8 mouse cellular contexts compared by ENCODE assay signal in the genomic region with DNA sequence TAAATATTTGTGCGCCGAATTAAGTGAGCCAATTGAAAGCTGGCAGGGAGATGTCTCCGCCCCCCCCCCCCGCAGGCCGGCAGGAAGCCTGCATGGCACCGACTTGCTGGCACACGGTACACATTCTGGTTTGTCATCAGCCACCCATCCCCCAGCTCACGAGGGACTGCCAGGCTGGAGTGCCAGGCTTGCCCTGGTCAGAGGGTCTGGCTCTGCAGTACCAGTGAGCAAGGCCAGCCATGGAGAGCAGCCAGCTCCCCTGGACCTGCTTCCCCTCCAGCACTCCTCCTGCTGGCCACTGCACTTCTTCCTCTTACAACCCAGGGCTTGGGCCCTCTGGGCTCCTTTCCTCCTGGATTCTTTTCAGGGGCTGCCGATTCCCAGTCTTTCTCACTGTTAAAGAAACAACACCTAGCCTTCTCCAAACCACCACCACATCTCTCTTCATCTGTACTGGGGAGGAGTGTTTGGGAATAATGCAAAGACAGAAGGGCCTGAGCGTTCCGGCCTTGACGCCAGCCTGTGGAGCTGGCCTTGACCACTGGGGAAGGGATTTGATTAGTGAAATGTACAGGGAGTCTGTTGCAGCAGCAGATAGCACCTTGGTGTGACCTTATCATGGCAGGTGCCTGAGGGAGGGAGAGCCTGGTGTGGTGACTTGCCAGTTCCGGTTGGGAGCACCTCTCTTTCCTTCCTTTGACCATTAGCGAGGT. TPM values are rescaled to one million over a fixed set of nuclear protein-coding genes. Genes with fewer than 3 reads are reported as not detected.
DNase-seq lines count a peak whose midpoint lies in the region; ATAC-seq and TF ChIP-seq lines count a peak whose summit lies in the region.

No protein-coding gene starts in this region.

- H3K9me3 ChIP-seq in ES-E14 (ENCODE audit: control insufficient read depth, insufficient read depth, low read depth, low read length) = no peaks in the 10 kb centered on the region

- in situ Hi-C loops in ES-E14 (cut with MboI; ENCODE audit: low sequenced_read_pairs in 2 of 2, unreplicated experiment in 2 of 2) = no loop called here

- H3K27ac ChIP-seq in ES-E14 (ENCODE audit: insufficient read depth, low read depth, low read length, poor library complexity, severe bottlenecking) = no peak overlapping the region

- peaks cover 0 to 7% of the 10 kb centered on the region in 2 experiments; a peak in 1 of 4 replicates for H3K4me1 ChIP-seq in ES-E14 (ENCODE audit: control insufficient read depth in 2 of 2, insufficient read depth in 2 of 2, low read length in 2 of 2, poor library complexity in 1 of 2)

- DNase-seq in ES-E14 (ENCODE audit: low read depth, low spot score) = no peak
- peak; percentile 70 for DNase-seq in brain, embryonic 18.5 days (ENCODE audit: low read depth, low spot score)
- peak; percentile 77 to 79 for DNase-seq in heart, postnatal 36 days
- peak; percentile 74 to 90 for DNase-seq in layer of hippocampus, adult 18-20 months (ENCODE audit: low spot score in 2 of 2)
- peak; percentile 52 to 64 for DNase-seq in lung, adult 18-20 months
- peak; percentile 89 for DNase-seq in right cerebral cortex, adult 18-20 months
- DNase-seq in spleen, adult 12 weeks (ENCODE audit: low spot score) = no peak

- peak; percentile 84 for ATAC-seq in frontal cortex, adult (ENCODE audit: low TSS enrichment)

- no peaks in the 10 kb centered on the region for H3K36me3 ChIP-seq in ES-E14 (ENCODE audit: control insufficient read depth, insufficient read depth, low read length, poor library complexity, severe bottlenecking)

- intact Hi-C loops in heart, postnatal 36 days (cut with DNase I) = loop anchor here (2.0 kb wide), 1 partner anchor 29 kb away; no protein-coding TSS in a partner anchor

- H3K9ac ChIP-seq in ES-E14 (ENCODE audit: insufficient read depth, low read depth, low read length, poor library complexity, severe bottlenecking) = 0 out of 2 replicates have a peak overlapping the region, but pooled peaks have one; percentile 28

- H3K4me3 ChIP-seq in ES-E14 (ENCODE audit: insufficient read depth in 1 of 2, low read depth in 1 of 2, low read length in 2 of 2, poor library complexity in 1 of 2, severe bottlenecking in 1 of 2) = peak overlapping the region; percentile 31 to 33; a peak in 1 of 4 replicates

TF ChIP-seq in ES-E14, 5 proteins besides CTCF, POLR2A, EP300 and RAD21:
- TF ChIP-seq ZC3H11A (IDR thresholded peaks at IDR 0.05; ENCODE audit: borderline replicate concordance, low read depth, low read length) = no peak

RNA-seq across cellular contexts. Expression of a gene that starts 30.7 kb away (rescaled TPM):
- 60.6 and 101 TPM in 2 replicates for total RNA-seq in ES-E14 (2012; rRNA removed)
- 10 to 100 TPM; 87.2 to 94.3 TPM for total RNA-seq in heart, postnatal 36 days (2021)
- total RNA-seq in layer of hippocampus, adult 18-20 months (2021) = 10 to 100 TPM; 46.6 to 48.4 TPM

Comparison
In these comparisons a context has a peak if more than half of its experiments do, and no peak if none do; other contexts are left out.
1. DNase-seq: peak in brain, embryonic 18.5 days (single experiment), heart, postnatal 36 days (2 of 2), layer of hippocampus, adult 18-20 months (2 of 2), lung, adult 18-20 months (2 of 2) and right cerebral cortex, adult 18-20 months (single experiment); none in ES-E14 (single experiment) and spleen, adult 12 weeks (single experiment).